Mouse (Mus musculus) thymus, adult 2 months (tissue): ENCODE data around the gene Eef1a2.

ENCODE experiments used
- CTCF ChIP-seq: fragments of 200-500 bp; IDR thresholded peaks from 2 replicates; pipeline ENCODE4 v1.5.1; 2012; ENCODE audit warnings: mild to moderate bottlenecking, control low read depth, low read length, moderate library complexity, borderline replicate concordance; ENCODE audit not compliant: control insufficient read depth, poor library complexity, insufficient read depth; ENCODE audit errors: extremely low read depth
- POLR2A ChIP-seq: fragments of 200-500 bp; IDR thresholded peaks from 2 replicates; pipeline ENCODE4 v1.6.1; 2012; ENCODE audit warnings: mild to moderate bottlenecking, low read length, control low read depth, moderate library complexity; ENCODE audit not compliant: control insufficient read depth, poor library complexity, insufficient read depth; ENCODE audit errors: extremely low read depth

DNA sequence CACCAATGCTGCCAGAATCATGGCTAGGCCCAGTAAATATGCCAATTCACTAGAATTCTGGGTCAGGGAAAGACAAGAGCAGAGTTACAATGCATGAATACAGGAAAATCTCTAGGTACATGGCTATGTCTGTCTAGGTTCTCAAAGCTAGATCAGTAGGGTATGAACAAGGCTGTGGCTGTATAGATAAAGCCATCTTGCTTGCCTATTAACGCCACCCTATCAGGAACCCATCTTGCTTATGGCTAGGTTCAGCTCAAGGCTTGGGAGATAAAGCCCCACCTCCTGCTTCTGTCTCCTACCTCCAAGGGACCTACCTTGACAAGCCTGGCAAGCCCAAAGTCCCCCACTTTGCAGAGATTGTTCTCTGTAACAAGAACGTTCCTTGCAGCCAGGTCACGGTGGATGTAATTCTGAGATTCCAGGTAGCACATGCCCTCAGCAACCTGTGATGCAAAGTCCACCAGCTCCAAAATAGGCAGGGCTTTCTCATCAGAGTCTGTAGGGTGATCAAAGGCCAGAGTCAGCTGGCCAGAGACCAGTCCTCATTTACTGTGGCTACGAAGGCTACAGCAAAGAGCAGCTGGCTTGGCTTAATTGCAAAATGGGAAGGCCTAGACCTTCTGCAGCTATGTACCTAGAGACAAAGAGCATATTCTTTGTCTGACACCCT lies 40.0 kb upstream of the Eef1a2 start:
- TF ChIP-seq CTCF, result no peak
- TF ChIP-seq POLR2A, result no peak
